Mouse (Mus musculus): ENCODE results near the gene Rhox3f.
"Not testable (repeated sequence)": the region's sequence is repeated elsewhere in the genome, so short reads cannot be mapped to it uniquely, and the experiment has no call there.

The Rhox3f gene

DNA sequence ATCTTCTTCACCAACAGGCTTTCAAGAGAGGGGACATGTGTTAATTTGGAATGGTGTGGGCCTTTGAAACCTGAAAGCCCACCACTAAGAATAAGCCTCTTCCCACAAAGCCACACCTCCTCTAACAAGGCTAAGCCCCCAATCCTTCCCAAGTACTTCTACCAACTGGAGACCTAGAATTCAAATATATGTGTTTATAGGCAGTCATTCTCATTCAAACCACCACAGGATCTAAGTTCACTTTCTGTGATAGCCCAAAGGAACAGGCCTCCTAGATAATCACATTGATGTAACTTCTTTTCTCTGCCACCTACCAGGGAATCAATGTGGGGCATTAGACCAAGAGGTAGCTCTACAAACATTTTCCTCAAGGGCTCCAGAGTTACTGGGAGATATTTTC lies at the start of gene Rhox3f:
Gene Rhox3f, plus strand, starts transcription at position 301 of the 400 bp plus-strand sequence.
- DNase-seq: not testable (repeated sequence)

- DNase-seq: not testable (repeated sequence)
These were observed 39.1 kb upstream of the Rhox3f start, which contains the start of gene Rhox3e for GRCm38 (mm10) chrX:37541719-37542118. Gene Rhox3e (plus strand): TSS chrX:37542019.

DNA sequence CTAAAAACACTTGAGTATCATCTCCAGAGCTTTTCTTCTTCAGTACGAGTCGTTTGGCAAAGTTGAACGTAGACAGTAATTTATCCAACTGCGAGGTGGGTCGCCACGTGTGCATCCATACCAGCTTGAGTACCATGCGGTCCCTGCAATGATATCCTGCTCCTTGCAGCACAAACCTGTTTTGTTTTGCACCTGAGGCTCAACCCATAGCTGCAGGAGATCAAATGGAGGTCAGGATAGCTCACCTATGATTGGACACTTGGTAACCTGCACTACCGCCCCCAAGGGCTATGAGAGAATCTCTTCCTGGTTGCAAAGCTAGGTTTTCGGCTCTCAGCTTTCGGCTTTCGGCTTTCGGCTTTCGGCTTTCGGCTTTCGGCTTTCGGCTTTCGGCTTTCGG lies 23.7 kb upstream of the Rhox3f start, which contains the start of gene Rhox4e:
Gene Rhox4e, plus strand, starts transcription at position 301 of the 400 bp plus-strand sequence.
- DNase-seq: not testable (repeated sequence)

DNA sequence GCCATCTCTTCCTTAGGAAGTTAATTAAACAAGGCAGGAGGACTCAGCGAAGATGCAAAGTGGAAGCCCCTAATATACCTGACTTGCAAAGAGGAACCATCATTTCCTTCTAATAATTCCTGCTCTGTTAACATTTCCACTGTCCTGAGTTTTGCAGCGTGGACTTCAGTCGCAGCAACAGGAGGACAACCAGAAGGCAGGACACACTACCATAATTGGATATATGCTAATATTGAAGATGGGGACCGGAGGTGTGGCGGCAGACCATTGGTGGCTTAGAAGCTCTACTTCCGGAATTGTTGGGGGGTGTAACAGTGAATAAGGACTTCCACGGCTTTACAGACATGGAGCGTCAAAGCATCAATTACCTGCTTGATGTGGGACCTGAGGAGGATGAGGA lies 9.7 kb upstream of the Rhox3f start, which contains the start of gene Rhox2f:
Gene Rhox2f, plus strand, starts transcription at position 301 of the 400 bp plus-strand sequence.
- not testable (repeated sequence) for DNase-seq

- not testable (repeated sequence) for DNase-seq
These were observed 8.2 kb upstream of the Rhox3f start for GRCm38 (mm10) chrX:37572638-37573037.

GRCm38 (mm10) chrX:37607604-37608003 lies 26.8 kb downstream of the Rhox3f start, which contains the start of gene Rhox4f:
Gene Rhox4f (minus strand): TSS chrX:37607704.
- DNase-seq: not testable (repeated sequence)

- not testable (repeated sequence) for DNase-seq
These were observed 47.7 kb downstream of the Rhox3f start, which contains the start of gene Rhox3g for GRCm38 (mm10) chrX:37628512-37628911. Gene Rhox3g (minus strand): TSS chrX:37628612.
